Mouse (Mus musculus): ENCODE results near the gene Rpn1. TPM values are rescaled to one million over a fixed set of nuclear protein-coding genes. Genes with fewer than 3 reads are reported as not detected.

The Rpn1 gene
- polyA plus RNA-seq, 1 experiment, result 128 TPM

DNA sequence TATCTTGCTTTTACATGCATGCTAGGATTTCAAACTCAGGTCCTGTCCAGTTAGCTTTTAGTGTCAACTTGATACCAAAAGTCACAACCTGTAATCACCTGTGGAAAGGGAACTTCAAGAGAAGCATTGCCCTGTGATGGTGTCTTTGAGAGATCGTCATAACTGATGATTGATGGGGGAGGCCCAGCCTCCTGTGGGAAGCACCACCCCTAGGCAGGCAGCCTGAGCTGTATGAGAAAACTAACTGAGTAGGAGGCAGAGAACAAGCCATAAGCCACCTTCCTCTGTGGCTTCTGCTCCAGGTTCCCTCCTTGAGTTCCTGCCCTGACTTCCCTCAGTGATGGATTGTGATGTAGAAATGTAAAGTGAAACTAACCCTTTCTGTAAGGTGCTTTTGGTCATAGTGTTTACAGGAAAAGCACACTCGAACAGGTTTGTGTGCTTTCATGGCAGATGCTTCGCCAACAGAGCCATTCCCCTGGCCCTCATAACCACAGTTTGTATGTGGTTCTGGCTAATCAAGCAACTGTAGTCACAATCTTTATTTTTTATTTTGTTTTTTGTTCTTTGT is 20.1 kb upstream of the Rpn1 start:
- Histone ChIP-seq H3K27me3 (ENCODE audit: control insufficient read depth, insufficient read depth, insufficient read length) (no peaks in the 10 kb centered on the region), H3K79me2 (ENCODE audit: control insufficient read depth, insufficient read depth) (no peaks in the 10 kb centered on the region), H3ac (ENCODE audit: control insufficient read depth, insufficient read length) (no peak overlapping the region), H3K36me3 (ENCODE audit: control insufficient read depth, insufficient read depth) (no peaks in the 10 kb centered on the region), H3K4me3 (no peak overlapping the region), H3K4me2 (ENCODE audit: low read depth) (no peak overlapping the region)
- no peak for TF ChIP-seq E2F4 (IDR thresholded peaks at IDR 0.05; ENCODE audit: insufficient read depth)
- no peak for TF ChIP-seq POLR2AphosphoS2 (IDR thresholded peaks at IDR 0.05; ENCODE audit: insufficient read length, low read depth)
- TF ChIP-seq POLR2A (IDR thresholded peaks at IDR 0.05; ENCODE audit: insufficient read length, low read depth), result no peak
- no peak for TF ChIP-seq CEBPB (IDR thresholded peaks at IDR 0.05; ENCODE audit: insufficient read depth, poor library complexity, severe bottlenecking)
- no peak for TF ChIP-seq REST (IDR thresholded peaks at IDR 0.05; ENCODE audit: insufficient read depth, insufficient read length)
- TF ChIP-seq MAX (IDR thresholded peaks at IDR 0.05; ENCODE audit: low read depth), result no peak
- no peak for TF ChIP-seq SRF (IDR thresholded peaks at IDR 0.05; ENCODE audit: control insufficient read depth, insufficient read length, low read depth)
- no peak for TF ChIP-seq MYOG (IDR thresholded peaks at IDR 0.05; ENCODE audit: control insufficient read depth in 1 of 3, insufficient read depth in 1 of 3, insufficient read length in 2 of 3, low read depth in 2 of 3)
- no peak for TF ChIP-seq MYOD1 (IDR thresholded peaks at IDR 0.05; ENCODE audit: control insufficient read depth in 1 of 3, insufficient read length in 2 of 3, low read depth in 2 of 3)
- TF ChIP-seq USF1 (IDR thresholded peaks at IDR 0.05; ENCODE audit: low read depth), result no peak

DNA sequence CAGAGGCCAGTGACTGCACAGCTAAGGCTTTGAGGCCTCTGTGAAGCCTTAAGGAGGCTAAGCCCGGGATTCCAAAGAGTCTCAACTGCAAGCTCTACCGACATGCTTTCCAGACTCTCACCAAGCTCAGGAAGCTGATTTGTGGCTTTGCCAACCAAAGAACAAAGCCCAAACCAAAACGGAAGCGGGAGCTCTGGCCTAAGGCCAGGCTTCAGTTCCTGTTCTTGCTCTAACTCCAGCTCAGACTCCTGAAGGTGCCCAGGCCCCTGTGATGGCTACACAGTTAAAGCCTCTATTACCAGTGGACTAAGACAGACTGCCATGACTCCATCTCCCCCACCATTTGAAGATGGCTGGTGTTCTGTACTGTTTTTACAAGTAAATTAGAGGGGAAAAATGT is 19.2 kb upstream of the Rpn1 start:
- Histone ChIP-seq H3K27me3 (ENCODE audit: control insufficient read depth, insufficient read depth, insufficient read length) (no peaks in the 10 kb centered on the region), H3K79me2 (ENCODE audit: control insufficient read depth, insufficient read depth) (no peaks in the 10 kb centered on the region), H3K4me3 (no peak overlapping the region), H3K36me3 (ENCODE audit: control insufficient read depth, insufficient read depth) (no peaks in the 10 kb centered on the region), H3K4me2 (ENCODE audit: low read depth) (no peak overlapping the region), H3ac (ENCODE audit: control insufficient read depth, insufficient read length) (no peak overlapping the region)
- TF ChIP-seq POLR2AphosphoS2 (IDR thresholded peaks at IDR 0.05; ENCODE audit: insufficient read length, low read depth) (no peak), SRF (IDR thresholded peaks at IDR 0.05; ENCODE audit: control insufficient read depth, insufficient read length, low read depth) (no peak), USF1 (IDR thresholded peaks at IDR 0.05; ENCODE audit: low read depth) (no peak), MAX (IDR thresholded peaks at IDR 0.05; ENCODE audit: low read depth) (no peak), TCF12 (IDR thresholded peaks at IDR 0.05; ENCODE audit: insufficient read depth, poor library complexity, severe bottlenecking) (no peak), POLR2A (IDR thresholded peaks at IDR 0.05; ENCODE audit: insufficient read length, low read depth) (no peak), TCF3 (IDR thresholded peaks at IDR 0.05; ENCODE audit: insufficient read length, low read depth) (no peak), E2F4 (IDR thresholded peaks at IDR 0.05; ENCODE audit: insufficient read depth) (no peak), MYOD1 (IDR thresholded peaks at IDR 0.05; ENCODE audit: control insufficient read depth in 1 of 3, insufficient read length in 2 of 3, low read depth in 2 of 3) (no peak), CEBPB (IDR thresholded peaks at IDR 0.05; ENCODE audit: insufficient read depth, poor library complexity, severe bottlenecking) (no peak), MYOG (IDR thresholded peaks at IDR 0.05; ENCODE audit: control insufficient read depth in 1 of 3, insufficient read depth in 1 of 3, insufficient read length in 2 of 3, low read depth in 2 of 3) (no peak), REST (IDR thresholded peaks at IDR 0.05; ENCODE audit: insufficient read depth, insufficient read length) (no peak)

DNA sequence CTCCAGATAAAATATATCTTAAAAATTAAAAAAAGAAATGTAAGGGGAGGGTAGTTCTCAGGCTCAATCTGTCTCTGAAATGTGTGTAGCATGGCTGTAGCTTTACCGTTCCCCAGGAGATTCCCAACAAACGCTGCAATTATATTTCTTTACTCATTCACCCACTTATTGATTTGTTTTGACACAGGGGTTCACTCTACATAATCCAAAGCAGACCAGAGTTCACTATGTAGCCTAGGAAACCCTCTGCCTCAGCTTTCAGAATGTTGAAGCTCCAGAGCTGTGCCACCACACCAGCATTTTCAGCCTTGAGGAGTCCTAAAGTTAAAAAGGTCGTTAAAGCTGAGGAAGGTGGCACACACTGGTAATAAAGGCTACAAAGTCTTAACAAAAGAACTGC is 18.3 kb upstream of the Rpn1 start:
- Histone ChIP-seq H3K27me3 (ENCODE audit: control insufficient read depth, insufficient read depth, insufficient read length) (no peaks in the 10 kb centered on the region), H3ac (ENCODE audit: control insufficient read depth, insufficient read length) (no peak overlapping the region), H3K4me3 (no peak overlapping the region), H3K36me3 (ENCODE audit: control insufficient read depth, insufficient read depth) (no peaks in the 10 kb centered on the region), H3K79me2 (ENCODE audit: control insufficient read depth, insufficient read depth) (no peaks in the 10 kb centered on the region), H3K4me2 (ENCODE audit: low read depth) (no peak overlapping the region)
- TF ChIP-seq POLR2A (IDR thresholded peaks at IDR 0.05; ENCODE audit: insufficient read length, low read depth), result no peak
- no peak for TF ChIP-seq POLR2AphosphoS2 (IDR thresholded peaks at IDR 0.05; ENCODE audit: insufficient read length, low read depth)
- TF ChIP-seq MYOG (IDR thresholded peaks at IDR 0.05; ENCODE audit: control insufficient read depth in 1 of 3, insufficient read depth in 1 of 3, insufficient read length in 2 of 3, low read depth in 2 of 3), result no peak
- no peak for TF ChIP-seq E2F4 (IDR thresholded peaks at IDR 0.05; ENCODE audit: insufficient read depth)
- no peak for TF ChIP-seq USF1 (IDR thresholded peaks at IDR 0.05; ENCODE audit: low read depth)
- TF ChIP-seq SRF (IDR thresholded peaks at IDR 0.05; ENCODE audit: control insufficient read depth, insufficient read length, low read depth), result no peak
- no peak for TF ChIP-seq CEBPB (IDR thresholded peaks at IDR 0.05; ENCODE audit: insufficient read depth, poor library complexity, severe bottlenecking)
- no peak for TF ChIP-seq MYOD1 (IDR thresholded peaks at IDR 0.05; ENCODE audit: control insufficient read depth in 1 of 3, insufficient read length in 2 of 3, low read depth in 2 of 3)
- TF ChIP-seq TCF3 (IDR thresholded peaks at IDR 0.05; ENCODE audit: insufficient read length, low read depth), result no peak
- no peak for TF ChIP-seq MAX (IDR thresholded peaks at IDR 0.05; ENCODE audit: low read depth)
- TF ChIP-seq TCF12 (IDR thresholded peaks at IDR 0.05; ENCODE audit: insufficient read depth, poor library complexity, severe bottlenecking), result no peak
- no peak for TF ChIP-seq REST (IDR thresholded peaks at IDR 0.05; ENCODE audit: insufficient read depth, insufficient read length)

DNA sequence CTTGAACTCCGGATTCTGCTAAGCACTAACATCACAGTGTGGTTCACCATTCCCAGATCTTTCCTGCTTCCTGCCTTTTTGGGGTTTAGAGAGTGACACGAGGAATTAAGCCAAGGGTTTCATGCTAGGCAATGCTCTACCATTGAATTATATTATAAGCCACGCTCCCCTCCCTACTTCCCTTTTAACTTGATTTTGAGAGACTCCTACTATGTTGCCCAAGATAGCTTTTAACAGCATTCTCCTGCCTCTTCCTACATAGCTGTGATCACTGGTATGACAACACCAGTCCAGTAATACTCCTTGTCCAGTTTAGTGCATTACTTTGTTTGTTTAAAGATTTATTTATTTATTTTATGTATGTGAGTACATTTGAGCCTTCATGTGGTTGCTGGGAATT is 16.6 kb upstream of the Rpn1 start:
- Histone ChIP-seq H3K36me3 (ENCODE audit: control insufficient read depth, insufficient read depth) (no peaks in the 10 kb centered on the region), H3K4me2 (ENCODE audit: low read depth) (no peak overlapping the region), H3K27me3 (ENCODE audit: control insufficient read depth, insufficient read depth, insufficient read length) (no peaks in the 10 kb centered on the region), H3ac (ENCODE audit: control insufficient read depth, insufficient read length) (no peak overlapping the region), H3K4me3 (no peak overlapping the region), H3K79me2 (ENCODE audit: control insufficient read depth, insufficient read depth) (no peaks in the 10 kb centered on the region)
- TF ChIP-seq MAX (IDR thresholded peaks at IDR 0.05; ENCODE audit: low read depth) (no peak), USF1 (IDR thresholded peaks at IDR 0.05; ENCODE audit: low read depth) (no peak), MYOD1 (IDR thresholded peaks at IDR 0.05; ENCODE audit: control insufficient read depth in 1 of 3, insufficient read length in 2 of 3, low read depth in 2 of 3) (no peak), REST (IDR thresholded peaks at IDR 0.05; ENCODE audit: insufficient read depth, insufficient read length) (no peak), POLR2AphosphoS2 (IDR thresholded peaks at IDR 0.05; ENCODE audit: insufficient read length, low read depth) (no peak), TCF3 (IDR thresholded peaks at IDR 0.05; ENCODE audit: insufficient read length, low read depth) (no peak), MYOG (IDR thresholded peaks at IDR 0.05; ENCODE audit: control insufficient read depth in 1 of 3, insufficient read depth in 1 of 3, insufficient read length in 2 of 3, low read depth in 2 of 3) (no peak), SRF (IDR thresholded peaks at IDR 0.05; ENCODE audit: control insufficient read depth, insufficient read length, low read depth) (no peak), TCF12 (IDR thresholded peaks at IDR 0.05; ENCODE audit: insufficient read depth, poor library complexity, severe bottlenecking) (no peak), POLR2A (IDR thresholded peaks at IDR 0.05; ENCODE audit: insufficient read length, low read depth) (no peak), CEBPB (IDR thresholded peaks at IDR 0.05; ENCODE audit: insufficient read depth, poor library complexity, severe bottlenecking) (no peak), E2F4 (IDR thresholded peaks at IDR 0.05; ENCODE audit: insufficient read depth) (no peak)

Measured in myocyte (in vitro differentiated cells).